Mouse (Mus musculus) ovary, adult 18-20 months (tissue): ENCODE data around the gene Artn.

ENCODE experiments used
- DNase-seq: peaks from one replicate; pipeline ENCODE4 v3.0.0; 2022; ENCODE audit warnings: low spot score, mixed read lengths

The Artn gene

DNA sequence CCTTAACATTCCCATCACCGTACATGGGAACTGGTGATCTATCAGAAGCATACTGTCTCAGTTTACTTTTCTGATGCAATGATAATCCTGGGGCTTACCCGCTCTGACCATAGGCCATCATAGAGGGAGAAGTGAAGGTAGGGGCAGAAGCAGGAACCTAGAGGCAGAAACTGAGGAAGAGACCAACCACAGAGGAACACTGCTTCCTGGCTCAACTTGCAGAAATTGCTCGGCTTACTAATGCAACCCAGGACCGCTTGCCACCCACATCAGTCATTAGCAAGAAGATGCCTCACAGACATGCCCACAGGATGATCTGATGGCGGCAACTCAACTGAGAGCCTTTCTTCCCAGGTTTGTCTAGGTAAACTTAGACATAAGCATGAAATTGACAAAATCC is 10.8 kb downstream of the Artn start:
- no peak for DNase-seq

DNA sequence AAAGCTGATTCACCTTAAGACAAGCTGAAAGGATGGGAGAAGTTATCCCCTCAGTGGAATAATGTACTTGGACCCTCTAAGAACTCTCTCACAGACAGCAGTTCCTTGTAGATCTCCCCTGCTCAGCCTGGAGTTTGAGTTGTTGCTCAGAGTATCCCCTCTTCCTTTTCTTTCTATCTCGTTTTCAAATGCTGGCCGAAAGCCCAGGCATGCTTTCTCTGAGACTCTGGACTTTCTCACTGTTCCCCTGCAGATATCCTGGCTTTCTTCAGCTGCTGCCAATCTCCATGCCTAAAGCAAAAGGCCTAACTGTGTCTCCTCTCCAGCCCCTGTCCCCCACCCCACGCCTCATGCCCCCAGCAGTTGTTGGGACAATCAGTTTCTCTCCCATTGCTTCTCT is 11.3 kb downstream of the Artn start:
- DNase-seq: no peak

DNA sequence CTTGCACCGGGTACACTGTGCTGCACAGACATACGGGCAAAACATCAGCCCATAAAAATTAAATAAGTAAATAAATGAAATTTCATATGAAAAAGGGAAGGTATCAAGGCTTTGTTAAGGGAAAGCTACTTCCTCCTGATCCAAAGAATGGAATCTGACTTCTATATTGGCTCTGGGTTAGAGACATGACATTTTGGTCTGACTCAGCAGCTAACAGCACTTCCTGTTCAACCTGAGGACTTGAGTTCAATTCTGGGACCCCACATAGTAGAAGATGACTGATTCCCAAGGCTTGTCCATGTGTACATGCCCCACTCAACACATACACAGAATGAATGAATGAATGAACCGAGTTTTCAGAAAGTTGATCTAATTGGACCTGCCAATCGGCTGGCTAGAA is 11.7 kb downstream of the Artn start:
- DNase-seq: no peak

DNA sequence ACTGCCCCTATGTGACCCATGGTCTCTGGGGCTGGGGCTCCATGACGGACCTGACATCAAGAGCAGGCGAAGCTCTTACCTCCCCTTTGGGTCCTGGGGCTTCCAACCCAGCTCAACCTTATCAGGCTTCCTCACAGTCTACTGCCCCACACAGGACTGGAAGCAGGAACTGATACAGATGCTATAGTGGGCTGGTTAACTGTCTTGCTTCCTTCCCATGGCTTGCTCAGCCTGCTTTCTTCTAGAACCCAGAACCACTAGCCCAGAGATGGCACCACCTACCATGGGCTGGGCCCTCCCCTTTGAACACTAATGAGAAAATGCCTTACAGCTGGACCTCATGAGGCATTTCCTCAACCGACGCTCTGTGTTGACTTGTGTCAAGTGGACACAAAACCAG is 12.2 kb downstream of the Artn start:
- no peak for DNase-seq

DNA sequence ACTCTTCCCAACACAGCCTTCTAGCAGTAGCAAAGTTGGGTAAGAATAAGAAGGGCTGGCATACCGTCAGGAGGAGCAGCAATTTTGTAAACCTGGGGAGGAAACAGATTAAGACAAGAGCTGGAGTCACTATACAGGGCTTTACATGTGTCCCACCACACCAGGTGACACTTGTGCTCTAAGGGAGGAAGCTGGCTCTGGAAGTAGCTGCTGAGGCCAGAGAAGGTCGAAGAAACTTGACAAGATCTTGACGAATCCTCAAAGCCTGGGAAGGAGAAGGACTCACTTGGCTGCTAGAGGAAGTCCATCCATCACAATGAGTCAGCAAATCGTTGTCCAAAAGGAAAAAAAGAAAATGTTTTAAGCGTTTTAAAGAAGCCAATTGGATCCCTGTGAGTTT is 13.2 kb downstream of the Artn start:
- DNase-seq: no peak

DNA sequence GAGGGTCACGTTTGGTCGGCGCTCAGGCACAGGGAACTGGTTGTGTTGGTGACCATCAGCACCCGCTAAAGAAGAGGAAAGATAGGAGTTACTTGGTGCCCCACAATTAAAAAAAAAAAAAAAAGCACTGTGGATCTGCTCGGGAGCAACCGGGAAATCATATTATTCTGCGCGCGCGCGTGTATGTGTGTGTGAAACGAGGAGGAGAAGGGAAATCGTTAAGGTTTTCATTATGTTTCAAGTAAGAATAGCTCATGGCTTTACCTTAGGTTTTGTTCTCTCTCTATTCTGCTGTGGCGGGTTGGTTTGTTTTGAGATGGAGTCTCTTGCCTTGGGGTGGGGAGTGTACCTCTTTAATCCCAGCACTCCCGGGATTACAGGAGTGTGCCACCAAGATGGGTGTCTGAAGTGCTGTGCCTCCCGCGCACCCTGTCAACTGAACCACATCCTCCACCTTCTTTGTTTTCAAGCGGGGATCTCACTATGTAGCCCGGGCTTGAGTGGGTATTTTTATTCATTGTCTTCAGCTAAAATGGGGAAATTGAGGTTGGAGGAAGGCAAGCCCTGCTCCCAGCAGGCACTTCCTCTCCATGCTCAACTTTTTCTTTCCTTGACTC is 14.0 kb downstream of the Artn start:
- no peak for DNase-seq

DNA sequence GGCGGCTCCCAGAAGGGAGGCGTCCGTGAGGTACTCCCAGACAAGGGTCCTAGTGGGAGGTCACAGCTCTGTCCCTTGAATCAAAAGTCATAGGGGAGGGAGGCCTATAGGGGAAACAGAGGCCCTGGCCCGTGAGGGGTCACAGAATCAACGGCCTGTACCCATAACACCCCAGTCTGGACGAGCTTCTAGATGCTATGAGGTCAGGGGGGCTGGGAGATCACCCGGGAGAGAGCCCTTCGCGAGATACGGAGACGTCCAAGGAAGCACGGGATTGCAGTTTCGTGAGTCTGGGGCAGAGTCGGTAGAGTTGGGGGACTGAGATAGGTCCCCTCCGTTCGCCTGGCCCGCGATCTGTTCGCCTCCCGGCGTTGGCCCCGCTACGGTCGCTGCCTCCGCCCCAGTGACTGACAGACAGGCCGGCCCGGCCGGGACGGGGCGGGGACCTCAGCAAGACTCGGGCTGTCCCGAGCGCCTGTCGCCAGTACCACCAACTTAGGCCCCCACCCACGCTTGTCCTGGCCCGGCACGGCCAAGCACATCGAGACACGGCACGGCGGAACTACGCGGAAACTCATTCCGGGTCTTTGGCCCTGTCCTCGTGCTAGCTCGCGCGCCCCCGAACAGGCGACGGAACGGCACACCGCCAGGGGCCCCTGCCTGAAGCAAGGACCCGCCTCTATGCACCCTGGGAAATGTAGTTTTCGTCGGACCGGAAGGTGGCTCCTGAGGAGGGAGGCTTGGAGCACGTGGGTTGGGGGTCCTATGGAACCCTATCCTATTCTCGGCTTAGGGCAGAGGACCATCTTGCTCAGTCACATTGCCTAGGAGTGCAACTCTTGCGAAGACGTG is 14.7 kb downstream of the Artn start, which contains the start of gene Ipo13:
Ipo13 (minus strand) TSS at position 409 of the 852 bp plus-strand sequence.
- DNase-seq: peak; percentile 79

DNA sequence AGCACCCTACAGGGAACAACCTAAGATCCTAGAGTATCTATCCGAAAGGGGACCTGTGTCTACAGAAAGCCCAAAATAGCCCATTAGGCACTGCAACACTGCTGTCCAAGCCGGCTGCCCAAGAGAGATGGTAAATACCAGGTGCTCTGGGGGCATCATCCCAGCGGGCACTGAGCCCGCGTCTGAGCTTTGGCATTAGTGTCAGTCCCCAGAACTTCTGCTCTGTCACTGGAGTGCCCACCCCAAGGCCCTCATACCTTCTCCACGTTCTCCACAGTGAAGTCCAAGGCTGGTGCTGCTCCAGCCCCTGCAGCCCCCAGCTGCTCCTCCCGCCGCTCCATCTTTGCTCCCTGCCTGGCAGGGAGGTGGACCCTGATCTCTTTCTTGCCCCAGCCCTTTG is 15.5 kb downstream of the Artn start:
- DNase-seq: no peak

DNA sequence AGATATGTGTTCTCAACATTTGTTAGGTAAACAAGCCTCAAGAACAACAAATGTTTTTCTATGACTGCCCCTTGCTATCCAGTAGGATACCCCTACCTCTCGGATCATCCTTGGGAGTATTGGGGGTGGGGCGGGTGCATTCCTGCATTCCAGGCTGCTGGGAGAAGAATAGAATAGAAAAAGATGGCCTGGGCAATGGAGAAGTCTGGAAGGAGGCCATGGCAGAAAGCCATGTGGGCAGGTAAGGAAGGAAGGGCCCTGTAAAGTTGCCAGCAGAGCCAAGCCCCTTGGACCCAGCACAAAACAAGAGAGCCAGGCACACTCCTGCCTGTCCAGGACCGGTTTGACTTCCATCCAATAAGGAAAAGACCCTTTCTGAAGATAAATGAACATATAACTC is 16.1 kb downstream of the Artn start:
- no peak for DNase-seq

DNA sequence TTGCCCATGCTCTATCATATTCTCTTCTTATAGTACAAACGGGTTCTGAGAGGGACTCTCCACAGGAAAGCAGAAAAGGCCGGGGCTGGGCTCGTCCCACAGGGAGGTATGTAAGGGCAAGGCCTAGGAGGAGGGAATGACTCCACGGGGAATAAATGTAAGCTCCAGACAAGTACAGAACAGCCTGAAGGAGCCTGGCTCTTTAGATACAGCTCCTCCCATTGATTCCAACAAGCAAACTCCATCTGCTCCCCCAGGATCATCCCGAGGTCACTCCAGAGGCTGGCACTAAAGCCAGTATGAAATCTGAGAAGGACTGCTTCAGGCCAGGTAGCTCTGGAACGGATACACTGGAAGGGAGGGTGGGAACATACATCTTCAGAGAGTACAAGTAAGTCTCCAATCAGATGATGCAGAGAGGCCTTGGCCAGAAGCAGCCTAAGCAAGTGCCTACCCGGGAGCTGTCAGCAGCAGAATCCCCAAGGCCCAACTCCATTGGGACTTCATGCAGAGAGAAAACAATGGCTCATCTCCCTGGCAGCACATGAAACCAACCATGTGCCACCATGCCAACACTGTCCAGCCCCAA is 16.8 kb downstream of the Artn start:
- DNase-seq: no peak

DNA sequence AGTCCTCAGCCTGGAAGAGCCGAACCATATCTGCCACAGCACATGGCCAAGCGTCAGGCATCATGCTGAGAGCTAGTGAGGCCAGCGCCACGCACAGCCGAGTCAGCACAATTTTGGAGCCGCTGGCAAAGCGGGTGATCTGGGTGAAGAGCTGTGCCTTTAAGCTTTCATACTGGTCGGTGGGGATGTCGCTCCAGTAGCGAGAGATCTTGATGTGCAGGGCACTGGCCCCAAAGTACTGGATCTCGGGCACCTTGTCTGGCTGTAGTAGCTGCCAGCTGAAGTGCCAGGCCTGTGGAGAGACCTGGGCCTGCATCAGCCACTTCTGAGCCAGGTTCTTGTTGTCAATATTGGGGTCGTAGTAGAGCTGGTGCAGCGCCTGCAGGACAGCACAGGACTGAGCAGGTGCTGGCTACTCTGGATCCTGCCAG is 17.4 kb downstream of the Artn start:
- no peak for DNase-seq

DNA sequence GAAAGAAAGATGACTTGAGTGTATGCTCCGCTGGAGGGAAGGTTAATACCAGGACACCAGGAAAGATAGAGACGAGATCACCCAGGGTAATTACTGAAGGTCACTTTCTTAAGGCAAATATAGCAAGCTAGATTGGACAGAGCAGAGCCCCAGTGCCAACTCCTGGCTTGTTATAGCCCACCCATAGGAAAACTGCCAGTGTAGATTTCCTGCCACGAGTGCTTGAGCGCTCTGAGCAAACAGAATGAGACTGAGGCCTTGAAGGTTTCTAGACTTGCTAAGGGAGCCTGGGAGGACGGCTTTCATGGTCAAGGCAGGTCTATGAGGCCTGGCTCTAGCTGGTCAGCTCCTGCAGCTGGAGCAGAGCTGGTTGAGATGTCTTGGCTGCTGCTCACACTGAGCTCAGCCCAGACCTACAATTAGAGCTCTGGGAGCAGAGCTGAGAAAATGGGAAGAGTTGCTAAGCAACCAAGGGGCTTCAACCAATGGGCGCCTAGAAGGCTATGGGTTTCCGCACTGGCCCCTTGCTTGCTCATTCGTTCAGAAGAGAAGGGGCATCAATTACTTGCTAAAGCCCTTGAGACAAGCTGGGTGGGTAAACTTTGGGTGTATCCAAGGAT is 20.6 kb downstream of the Artn start:
- no peak for DNase-seq

DNA sequence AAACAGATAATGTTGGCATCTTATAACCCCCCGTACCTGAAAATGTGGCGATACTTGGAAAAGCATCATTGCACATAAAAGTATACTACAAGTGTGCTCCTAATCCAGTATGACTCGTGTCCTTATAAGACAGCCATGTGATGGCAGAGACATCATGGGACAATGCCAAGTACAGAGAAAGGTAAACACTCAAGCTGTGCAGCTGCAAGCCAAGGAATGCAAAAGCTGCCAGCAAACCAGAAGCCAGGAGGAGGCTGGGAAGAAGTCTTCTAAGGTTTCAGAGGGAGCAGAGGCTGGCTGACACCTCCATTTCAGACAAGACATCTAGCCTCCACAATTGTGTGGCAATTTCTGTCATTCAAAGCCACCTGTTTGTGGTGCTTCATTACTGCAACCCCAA is 23.4 kb downstream of the Artn start:
- DNase-seq: no peak

DNA sequence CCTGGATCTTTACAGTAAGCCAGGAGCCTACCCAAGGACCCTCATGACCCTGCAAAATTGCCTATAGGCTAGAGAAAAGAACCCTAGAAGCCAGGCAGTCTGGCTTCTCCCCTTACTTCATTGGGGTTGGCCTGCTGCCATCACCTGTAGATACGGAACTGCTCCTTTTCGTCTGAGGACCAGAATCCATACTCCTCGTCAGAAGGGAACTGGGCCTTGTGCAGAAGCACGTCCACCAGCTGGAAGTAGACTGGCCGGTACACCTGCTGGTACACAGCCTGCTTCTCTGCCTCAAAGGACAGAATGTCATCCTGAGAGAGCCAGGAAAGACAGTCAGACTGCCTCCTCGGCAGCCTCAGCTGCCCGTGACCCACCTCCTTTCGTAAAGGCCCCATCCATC is 24.8 kb downstream of the Artn start:
- no peak for DNase-seq

DNA sequence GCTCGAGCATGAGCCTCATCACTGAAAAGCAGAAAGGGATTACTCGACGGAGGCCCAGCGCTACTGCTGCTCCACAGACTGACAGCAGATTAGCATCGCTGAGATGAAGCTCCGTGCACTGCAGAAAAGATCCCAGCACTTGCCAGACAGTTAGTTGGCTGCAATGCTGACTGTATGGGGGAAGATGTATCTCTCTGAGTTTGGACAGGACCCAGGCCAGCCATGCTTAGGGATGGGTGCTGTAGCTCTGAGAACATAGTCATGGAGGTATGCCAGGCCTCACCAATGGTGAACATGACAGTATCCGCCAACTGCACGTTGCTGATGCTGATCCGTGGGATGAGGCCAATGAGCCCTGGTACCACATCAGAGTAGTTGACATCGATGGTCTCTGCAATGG is 25.5 kb downstream of the Artn start:
- no peak for DNase-seq

DNA sequence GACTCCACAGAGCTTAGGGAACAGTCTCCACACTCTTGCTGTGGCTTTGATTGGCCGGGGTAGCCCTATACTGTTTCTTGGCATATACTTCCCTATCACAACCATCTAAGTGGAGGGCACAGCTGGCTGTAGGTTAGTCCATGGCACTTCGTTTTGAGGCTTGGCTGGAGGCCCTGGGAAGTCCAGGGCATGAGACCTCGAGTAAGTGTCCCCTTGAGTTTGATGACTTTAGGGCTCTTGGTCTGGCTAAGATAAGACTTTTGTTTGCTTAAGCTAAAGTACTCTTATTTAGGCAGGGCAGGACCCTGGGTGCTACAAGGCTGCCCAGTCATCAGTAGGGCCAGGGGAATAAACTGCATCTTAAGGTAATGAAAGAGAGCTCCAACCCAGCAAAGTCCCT is 31.5 kb downstream of the Artn start:
- no peak for DNase-seq

DNA sequence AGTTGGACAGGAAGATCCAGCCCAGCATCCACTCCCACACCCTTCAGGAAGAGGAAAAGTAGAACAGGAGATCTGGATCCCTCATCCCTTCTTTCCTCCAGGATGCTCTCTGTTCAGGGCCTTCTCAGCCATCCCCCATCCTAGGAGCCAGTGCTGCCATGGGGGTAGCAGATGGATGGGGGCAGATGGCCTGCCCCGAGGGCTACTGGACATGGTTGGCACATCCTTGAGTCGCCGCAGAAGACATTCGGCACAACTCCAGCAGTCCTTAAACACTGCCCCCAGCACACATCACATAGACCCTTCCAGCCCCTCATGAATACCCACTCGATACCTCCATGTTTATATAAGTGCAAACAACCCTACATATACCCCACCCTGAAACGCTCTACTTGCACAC is 33.5 kb downstream of the Artn start:
- DNase-seq: no peak

DNA sequence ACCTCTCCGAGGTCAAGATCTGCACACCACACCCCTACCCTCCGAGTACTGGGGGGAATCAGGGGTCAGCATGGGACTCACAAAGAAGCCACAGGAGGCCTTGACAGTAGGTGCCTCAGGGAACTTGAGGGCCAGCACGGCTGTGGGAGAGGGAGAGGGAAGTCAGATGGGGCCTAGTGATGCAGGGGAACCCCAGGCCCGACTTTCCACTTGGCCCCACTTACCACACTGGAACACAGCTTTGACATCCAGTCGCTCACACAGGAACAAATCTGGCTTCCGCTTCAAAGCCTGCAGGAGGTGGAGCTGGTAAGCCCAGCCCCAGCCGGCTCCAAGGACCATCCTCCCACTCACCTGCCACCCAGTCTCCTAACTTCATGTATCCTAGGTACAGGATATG is 34.2 kb downstream of the Artn start:
- no peak for DNase-seq

DNA sequence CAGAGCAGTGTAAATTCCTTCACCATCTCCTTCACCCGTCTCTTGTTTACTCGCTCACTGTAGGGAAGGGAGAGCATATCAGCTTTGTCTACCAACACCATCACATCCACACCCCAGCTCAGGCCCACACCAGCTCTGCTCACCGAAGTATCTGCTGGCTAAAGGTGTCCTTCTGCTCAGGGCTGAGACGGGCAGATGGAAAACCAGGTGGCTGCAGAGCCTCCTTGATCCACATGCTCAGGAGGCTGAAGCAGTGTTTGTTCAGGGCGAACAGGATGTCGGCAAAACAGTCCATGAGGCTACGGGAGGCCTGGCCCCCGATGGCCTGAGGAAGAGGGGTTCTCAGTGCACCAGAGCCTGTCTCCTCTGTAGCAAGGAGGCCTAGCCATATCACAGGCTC is 35.0 kb downstream of the Artn start:
- DNase-seq: no peak

DNA sequence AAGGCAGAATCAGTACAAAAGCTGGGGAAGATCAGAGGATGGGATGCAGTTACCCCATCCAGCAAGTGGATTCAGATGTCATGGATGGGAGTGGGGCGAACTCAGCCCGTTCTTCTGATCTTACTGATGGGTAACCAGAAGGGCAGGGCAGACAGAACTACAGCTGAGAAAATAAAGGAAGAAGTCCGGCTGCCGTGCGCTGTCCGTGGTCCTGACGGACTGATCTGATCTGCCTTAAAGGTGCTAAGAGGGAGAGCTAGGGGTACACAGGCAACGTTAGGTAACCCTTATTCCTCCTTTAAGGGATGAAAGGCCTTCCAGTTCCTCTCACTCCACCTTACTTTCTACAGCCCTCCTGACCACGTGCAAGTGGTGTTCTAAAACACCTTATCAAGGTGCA is 36.2 kb downstream of the Artn start:
- DNase-seq: no peak

DNA sequence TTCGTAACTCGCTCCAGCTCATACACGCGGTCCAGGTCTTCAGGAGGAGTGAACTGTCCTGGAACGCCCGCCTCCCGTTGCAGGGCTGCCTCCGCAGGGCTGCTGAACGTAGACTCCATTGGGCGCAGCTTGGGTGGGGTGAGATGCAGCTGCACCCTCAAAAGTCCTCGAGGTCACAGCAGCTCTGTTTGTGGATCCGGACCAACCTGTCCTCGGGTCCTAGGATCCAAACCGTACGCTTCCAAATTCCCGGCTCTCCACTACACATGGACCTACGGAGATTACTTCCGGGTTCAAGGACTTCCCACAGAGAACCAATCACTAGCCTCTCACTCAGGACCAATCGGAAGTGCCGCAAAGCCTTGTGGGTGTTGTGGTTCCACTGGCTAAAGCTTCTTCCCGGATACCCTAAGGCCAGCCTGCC is 37.8 kb downstream of the Artn start, which contains the start of gene Dph2:
Dph2 (minus strand) TSS at position 295 of the 424 bp plus-strand sequence.
- peak; percentile 72 for DNase-seq

DNA sequence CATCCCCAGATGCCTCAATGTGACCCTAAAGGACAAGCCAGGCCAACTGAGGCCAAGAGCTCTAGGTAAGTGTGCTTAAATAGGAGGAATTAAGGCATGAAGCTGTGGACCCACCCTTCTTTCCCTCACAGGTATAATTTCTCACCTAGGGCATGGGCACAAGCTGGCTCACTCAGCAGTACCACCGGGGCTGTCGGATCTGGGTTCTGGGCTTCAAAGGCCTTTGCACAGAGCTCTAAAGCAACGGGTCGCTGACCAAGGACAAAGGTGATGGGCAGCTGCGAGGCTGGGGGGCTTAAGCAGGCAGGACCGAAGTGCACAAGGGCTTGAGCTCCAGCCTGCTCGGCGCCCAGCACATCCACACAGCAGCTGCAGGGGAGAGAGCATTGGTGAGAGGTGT is 38.8 kb downstream of the Artn start:
- DNase-seq: no peak

DNA sequence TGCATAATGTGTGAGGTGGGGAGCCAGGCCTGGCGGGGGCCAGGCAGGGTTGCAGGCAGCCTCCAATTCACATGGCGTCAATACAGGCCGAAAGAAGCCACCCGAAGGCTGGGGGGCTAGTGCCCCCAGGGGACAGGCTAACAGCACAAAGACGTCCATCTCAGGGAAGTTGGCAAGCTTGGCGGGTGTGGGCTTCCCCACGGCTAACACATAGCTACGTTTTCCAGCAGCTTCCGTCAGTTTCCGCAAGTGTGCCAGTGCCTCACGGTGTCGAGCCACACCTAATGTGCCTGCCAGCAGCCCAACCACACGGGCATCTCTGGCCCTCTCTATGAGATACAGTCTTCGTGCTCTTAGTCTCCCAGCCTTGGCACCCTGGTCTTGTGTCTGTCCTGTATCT is 39.5 kb downstream of the Artn start:
- no peak for DNase-seq
